Mouse (Mus musculus) stomach, embryonic 16.5 days (tissue): ENCODE data around the gene Ndufa11. TPM values are rescaled to one million over a fixed set of nuclear protein-coding genes. Genes with fewer than 3 reads are reported as not detected.

Experiments used
- ATAC-seq: fragments of 200-750 bp; cut with Nextera tagmentation; 2 replicates; pipeline ENCODE4 v1.8.0; 2017; ENCODE audit warnings: moderate number of reproducible peaks, moderate TSS enrichment; ENCODE audit not compliant: insufficient read depth, low FRiP score
- H3K27ac ChIP-seq: fragments of 300-500 bp; sonication (generic); 2 replicates; pipeline ENCODE4 v1.5.1; 2014; ENCODE audit warnings: low read length
- H3K27me3 ChIP-seq: fragments of 300-500 bp; sonication (generic); 2 replicates; pipeline ENCODE4 v1.6.1; 2014; ENCODE audit warnings: low read length, control low read depth, mixed read lengths; ENCODE audit not compliant: control insufficient read depth, insufficient read depth
- H3K36me3 ChIP-seq: fragments of 300-500 bp; sonication (generic); 2 replicates; pipeline ENCODE4 v1.6.1; 2014; ENCODE audit warnings: low read length; ENCODE audit not compliant: control insufficient read depth, insufficient read depth
- H3K4me1 ChIP-seq: fragments of 300-500 bp; sonication (generic); 2 replicates; pipeline ENCODE4 v1.6.1; 2014; ENCODE audit warnings: low read length, control low read depth, mixed read lengths; ENCODE audit not compliant: control insufficient read depth, insufficient read depth
- H3K4me2 ChIP-seq: fragments of 300-500 bp; sonication (generic); 2 replicates; pipeline ENCODE4 v1.6.1; 2014; ENCODE audit warnings: low read depth, low read length, mixed read lengths
- H3K4me3 ChIP-seq: fragments of 300-500 bp; sonication (generic); replicated peaks from 2 replicates; pipeline ENCODE4 v1.5.1; 2014; ENCODE audit warnings: mild to moderate bottlenecking, low read length
- H3K9ac ChIP-seq: fragments of 300-500 bp; sonication (generic); 2 replicates; pipeline ENCODE4 v1.6.1; 2014; ENCODE audit warnings: low read length
- H3K9me3 ChIP-seq: fragments of 300-500 bp; sonication (generic); replicated peaks from 2 replicates; pipeline ENCODE4 v1.6.1; 2016; ENCODE audit warnings: low read length, control low read depth; ENCODE audit not compliant: control insufficient read depth
- WGBS: fragments of 180-500 bp; shearing (Covaris S2); extraction: QIAGEN DNeasy Blood & Tissue Kit; methylation state at CpG from one replicate; pipeline ENCODE4 v1.1.7; 2014; 5-methylcytosine and 5-hydroxymethylcytosine counted together
- polyA plus RNA-seq: library from polyadenylated mRNA; unstranded; fragments of >200 nt; fragmentation: Nextera tagmentation; extraction: Ambion mirVana; gene quantifications from 2 replicates; pipeline ENCODE4 v1.2.1, GENCODE M21; 2015

Ndufa11 gene
- polyA plus RNA-seq, 1 experiment from 2014 or later: 434 TPM

GRCm38 (mm10) chr17:56761991-56762410, 44.4 kb downstream of the Ndufa11 start:
- WGBS: 0% methylated on average over 28 of the region's 28 CpGs
- H3K9me3 ChIP-seq: no peaks in the 10 kb centered on the region
- H3K9ac ChIP-seq: peak overlapping the region; percentile 74
- peak overlapping the region; percentile 80 for H3K4me2 ChIP-seq
- H3K27me3 ChIP-seq: no peaks in the 10 kb centered on the region
- 0 out of 2 replicates have a peak, but pooled peaks cover 5% of the 10 kb centered on the region for H3K36me3 ChIP-seq
- ATAC-seq: peak; percentile 51
- H3K4me3 ChIP-seq: peak overlapping the region; percentile 52
- peak overlapping the region; percentile 87 for H3K27ac ChIP-seq
- peaks cover 32% of the 10 kb centered on the region for H3K4me1 ChIP-seq

GRCm38 (mm10) chr17:56762769-56763731, 45.5 kb downstream of the Ndufa11 start:
- Histone ChIP-seq H3K9me3 (no peaks in the 10 kb centered on the region), H3K9ac (peak overlapping the region; percentile 74; the same call in 1 of the 2 replicates), H3K4me3 (no peak overlapping the region), H3K4me2 (no peak overlapping the region), H3K27me3 (no peaks in the 10 kb centered on the region), H3K36me3 (peaks cover 10% of the 10 kb centered on the region; the same call in 1 of the 2 replicates), H3K4me1 (peaks cover 23% of the 10 kb centered on the region), H3K27ac (peak overlapping the region; percentile 87)
- WGBS: 43% methylated on average over 27 of the region's 27 CpGs
- no peak for ATAC-seq

GRCm38 (mm10) chr17:56763741-56764250, 46.2 kb downstream of the Ndufa11 start:
- Histone ChIP-seq H3K9me3 (no peaks in the 10 kb centered on the region), H3K9ac (no peak overlapping the region; the same call in 1 of the 2 replicates), H3K27ac (peak overlapping the region; percentile 97; the same call in 1 of the 2 replicates), H3K4me2 (peak overlapping the region; percentile 96), H3K36me3 (peaks cover 16% of the 10 kb centered on the region; the same call in 1 of the 2 replicates), H3K4me1 (peaks cover 21% of the 10 kb centered on the region), H3K4me3 (peak overlapping the region; percentile 69), H3K27me3 (no peaks in the 10 kb centered on the region)
- 70% methylated on average over 8 of the region's 8 CpGs for WGBS
- ATAC-seq: no peak

GRCm38 (mm10) chr17:56764474-56765354, 47.1 kb downstream of the Ndufa11 start, which contains the start of gene Dus3l:
Gene Dus3l (plus strand): TSS chr17:56764757.
- Histone ChIP-seq H3K27ac (peak within 1 kb of the TSS; percentile 97), H3K36me3 (peaks cover 25% of the 10 kb centered on the region), H3K9ac (peak within 1 kb of the TSS; percentile 93), H3K4me3 (peak within 1 kb of the TSS; percentile 69), H3K9me3 (no peaks in the 10 kb centered on the region), H3K4me2 (peak within 1 kb of the TSS; percentile 96), H3K4me1 (peaks cover 21% of the 10 kb centered on the region), H3K27me3 (no peaks in the 10 kb centered on the region)
- ATAC-seq: peak; percentile 77
- WGBS: under 1% methylated on average over 58 of the region's 58 CpGs

- Histone ChIP-seq H3K27ac (peak overlapping the region; percentile 97), H3K4me2 (peak overlapping the region; percentile 96), H3K27me3 (no peaks in the 10 kb centered on the region)
These were observed 47.9 kb downstream of the Ndufa11 start for GRCm38 (mm10) chr17:56765431-56765830.

GRCm38 (mm10) chr17:56766631-56767405, 49.3 kb downstream of the Ndufa11 start:
- peaks cover 17% of the 10 kb centered on the region for H3K4me1 ChIP-seq
- H3K9ac ChIP-seq: no peak overlapping the region
- peaks cover 26% of the 10 kb centered on the region for H3K36me3 ChIP-seq
- H3K4me3 ChIP-seq: no peak overlapping the region
- H3K4me2 ChIP-seq: no peak overlapping the region
- no peaks in the 10 kb centered on the region for H3K27me3 ChIP-seq
- WGBS: 94% methylated on average over 27 of the region's 27 CpGs
- no peaks in the 10 kb centered on the region for H3K9me3 ChIP-seq
- no peak for ATAC-seq
- H3K27ac ChIP-seq: no peak overlapping the region

More at GRCm38 (mm10) chr17:56765431-56765830, 47.9 kb downstream of the Ndufa11 start:
- Histone ChIP-seq H3K9ac (peak overlapping the region; percentile 93), H3K4me3 (peak overlapping the region; percentile 69), H3K36me3 (peaks cover 26% of the 10 kb centered on the region), H3K4me1 (peaks cover 21% of the 10 kb centered on the region), H3K9me3 (no peaks in the 10 kb centered on the region)
- 55% methylated on average over 12 of the region's 12 CpGs for WGBS
- no peak for ATAC-seq

- H3K27ac ChIP-seq: no peak overlapping the region
- H3K4me3 ChIP-seq: no peak overlapping the region
- H3K9ac ChIP-seq: no peak overlapping the region
- peaks cover 12% of the 10 kb centered on the region for H3K4me1 ChIP-seq
- no peaks in the 10 kb centered on the region for H3K27me3 ChIP-seq
- peaks cover 26% of the 10 kb centered on the region for H3K36me3 ChIP-seq
- 92% methylated on average over 29 of the region's 29 CpGs for WGBS
- no peak overlapping the region for H3K4me2 ChIP-seq
- ATAC-seq: no peak
- H3K9me3 ChIP-seq: no peaks in the 10 kb centered on the region
These were observed 50.1 kb downstream of the Ndufa11 start for GRCm38 (mm10) chr17:56767531-56768135.

- no peak for ATAC-seq
- no peak overlapping the region for H3K27ac ChIP-seq
- WGBS: 93% methylated on average over 11 of the region's 11 CpGs
- H3K27me3 ChIP-seq: no peaks in the 10 kb centered on the region
- peaks cover 26% of the 10 kb centered on the region for H3K36me3 ChIP-seq
- H3K4me1 ChIP-seq: peaks cover 5% of the 10 kb centered on the region
- H3K4me2 ChIP-seq: no peak overlapping the region
- H3K9ac ChIP-seq: no peak overlapping the region
- H3K4me3 ChIP-seq: no peak overlapping the region
- no peaks in the 10 kb centered on the region for H3K9me3 ChIP-seq
These were observed 51.4 kb downstream of the Ndufa11 start for GRCm38 (mm10) chr17:56768941-56769340.
